26 mouse cellular contexts compared by ENCODE assay signal in genomic region chr19:60408436-60408835, GRCm38 (mm10). TPM values are rescaled to one million over a fixed set of nuclear protein-coding genes. Genes with fewer than 3 reads are reported as not detected.
"Had no signal": no experiment of that assay in that cellular context is flagged by ENCODE, and none has a peak within 500 bp of the region (broad histone marks: within the 10 kb centered on the region; RNA-seq: fewer than 3 reads in every experiment).

No protein-coding gene starts in this region.

- DNase-seq: kidney, adult 18-20 months; kidney, adult 9 months; kidney, postnatal 14 days; kidney, postnatal 4 days; layer of hippocampus, adult 9-11 months; left cerebral cortex, postnatal 4 days; liver, postnatal 0 days; lung, embryonic 14.5 days; right cerebral cortex, postnatal 25 days; spleen, adult 18-20 months; thymus, postnatal 25 days had no signal

- ATAC-seq: liver, postnatal 0 days; lung, postnatal 0 days; midbrain, embryonic 15.5 days had no signal

- H3K27ac ChIP-seq: limb, embryonic 12.5 days; limb, embryonic 15.5 days; liver, embryonic 14.5 days; macrophage; midbrain, embryonic 12.5 days; midbrain, embryonic 15.5 days; neural tube, embryonic 13.5 days; stomach, embryonic 15.5 days had no signal

- H3K27me3 ChIP-seq: limb, embryonic 12.5 days; limb, embryonic 15.5 days; midbrain, embryonic 12.5 days; midbrain, embryonic 15.5 days; neural tube, embryonic 13.5 days; stomach, embryonic 15.5 days had no signal

- H3K4me3 ChIP-seq: limb, embryonic 12.5 days; limb, embryonic 15.5 days; midbrain, embryonic 12.5 days; midbrain, embryonic 15.5 days; myocyte; neural tube, embryonic 13.5 days; stomach, embryonic 15.5 days had no signal

- H3K36me3 ChIP-seq: limb, embryonic 12.5 days; limb, embryonic 15.5 days; midbrain, embryonic 12.5 days; midbrain, embryonic 15.5 days; neural tube, embryonic 13.5 days; stomach, embryonic 15.5 days had no signal

RNA-seq across cellular contexts. Expression of gene Prlhr, which starts 59.7 kb away (rescaled TPM):
- total RNA-seq: megakaryocyte, adult 5-6 weeks; monocyte, adult 5-6 weeks had no signal
- polyA plus RNA-seq: kidney, embryonic 16.5 days; limb, embryonic 12.5 days; limb, embryonic 15.5 days; liver, embryonic 11.5 days; liver, embryonic 14.5 days; liver, postnatal 0 days; lung, embryonic 14.5 days; lung, postnatal 0 days; macrophage; myocyte; neural tube, embryonic 13.5 days; stomach, embryonic 15.5 days; thymus, postnatal 0 days had no signal
